In genomic region chr6:101674846-101675245, GRCm38 (mm10) we compare ENCODE assay signal across 18 mouse cellular contexts.
"Had no signal": no experiment of that assay in that cellular context is flagged by ENCODE, and none has a peak within 500 bp of the region (broad histone marks: within the 10 kb centered on the region; RNA-seq: fewer than 3 reads in every experiment).

No protein-coding gene starts in this region.

- H3K4me3 ChIP-seq: limb, embryonic 12.5 days; limb, embryonic 15.5 days; midbrain, embryonic 13.5 days; neural tube, embryonic 12.5 days; neural tube, embryonic 15.5 days had no signal

- H3K4me1 ChIP-seq: limb, embryonic 12.5 days; limb, embryonic 15.5 days; midbrain, embryonic 13.5 days; neural tube, embryonic 12.5 days; neural tube, embryonic 15.5 days had no signal

- DNase-seq: kidney, adult 8-10 months; kidney, postnatal 14 days; kidney, postnatal 4 days; left cerebral cortex, postnatal 4 days; liver, postnatal 0 days; lung, embryonic 14.5 days; thymus, adult 18-20 months; thymus, postnatal 36 days had no signal

- H3K27me3 ChIP-seq: limb, embryonic 12.5 days; limb, embryonic 15.5 days; midbrain, embryonic 13.5 days; neural tube, embryonic 12.5 days; neural tube, embryonic 15.5 days had no signal

- H3K4me2 ChIP-seq: limb, embryonic 12.5 days; limb, embryonic 15.5 days; liver, embryonic 11.5 days; lung, embryonic 14.5 days; midbrain, embryonic 13.5 days; neural tube, embryonic 12.5 days; neural tube, embryonic 15.5 days had no signal

- H3K36me3 ChIP-seq: limb, embryonic 12.5 days; limb, embryonic 15.5 days; midbrain, embryonic 13.5 days; neural tube, embryonic 12.5 days; neural tube, embryonic 15.5 days had no signal

- H3K9ac ChIP-seq: limb, embryonic 12.5 days; limb, embryonic 15.5 days; liver, embryonic 14.5 days; liver, postnatal 0 days; lung, embryonic 14.5 days; midbrain, embryonic 13.5 days; neural tube, embryonic 12.5 days; neural tube, embryonic 15.5 days had no signal

- H3K9me3 ChIP-seq: limb, embryonic 12.5 days; limb, embryonic 15.5 days; midbrain, embryonic 13.5 days; neural tube, embryonic 12.5 days; neural tube, embryonic 15.5 days had no signal

- ATAC-seq: liver, postnatal 0 days; lung, postnatal 0 days; midbrain, embryonic 13.5 days; midbrain, embryonic 16.5 days had no signal

- H3K27ac ChIP-seq: limb, embryonic 12.5 days; limb, embryonic 15.5 days; liver, embryonic 14.5 days; macrophage; midbrain, embryonic 13.5 days; neural tube, embryonic 12.5 days; neural tube, embryonic 15.5 days had no signal
